Mouse (Mus musculus): ENCODE measurements at regions not wholly inside any gene's neighbourhood (a gene's known extent, or its start where the extent isn't known, plus 50 kb on each side); places are given as distances from the start of the nearest gene placed in this dataset.

- no peak for DNase-seq
Measured at GRCm38 (mm10) chr14:80249882-80250281, 266.0 kb downstream of the Olfm4 start.

DNA sequence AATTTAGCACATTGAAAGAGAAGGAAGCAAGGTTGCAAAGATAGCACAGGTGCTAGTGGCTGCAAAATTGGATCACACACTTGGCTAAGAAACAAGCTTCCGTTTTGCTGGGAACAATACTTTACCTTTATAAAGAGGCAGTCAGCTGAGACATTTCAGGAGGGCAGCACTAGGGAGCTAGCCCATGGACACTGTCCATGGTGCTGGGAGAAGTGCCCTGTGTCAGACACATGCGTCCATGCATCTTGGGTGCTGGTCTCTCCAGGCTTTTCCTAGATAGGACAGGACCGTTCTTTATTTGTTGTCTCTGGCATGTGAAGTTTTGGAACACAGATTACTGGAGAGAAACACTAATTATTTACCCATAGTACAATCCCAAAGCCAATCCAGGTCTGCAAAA lies 273.2 kb downstream of the Olfm4 start:
- DNase-seq: no peak

DNA sequence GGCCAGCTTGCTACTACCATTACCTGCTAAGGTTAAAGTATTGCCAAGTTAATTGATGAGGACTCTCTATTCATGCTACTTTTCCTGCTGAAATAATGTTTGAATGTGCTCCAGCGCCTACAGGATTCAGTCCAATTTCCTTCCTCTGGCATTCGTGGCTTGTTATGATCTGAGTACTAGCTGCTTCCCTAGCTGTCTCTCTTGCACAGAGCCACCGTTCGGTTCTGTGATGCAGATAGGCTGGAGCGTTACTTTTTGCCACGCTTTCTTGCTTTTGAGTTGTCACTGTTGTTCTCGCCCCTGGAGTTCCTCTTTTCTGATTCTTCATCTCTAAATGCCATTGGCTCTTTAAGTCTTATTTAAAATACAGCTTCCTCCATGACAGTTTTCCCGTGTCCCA lies 279.3 kb downstream of the Olfm4 start:
- no peak for DNase-seq

DNA sequence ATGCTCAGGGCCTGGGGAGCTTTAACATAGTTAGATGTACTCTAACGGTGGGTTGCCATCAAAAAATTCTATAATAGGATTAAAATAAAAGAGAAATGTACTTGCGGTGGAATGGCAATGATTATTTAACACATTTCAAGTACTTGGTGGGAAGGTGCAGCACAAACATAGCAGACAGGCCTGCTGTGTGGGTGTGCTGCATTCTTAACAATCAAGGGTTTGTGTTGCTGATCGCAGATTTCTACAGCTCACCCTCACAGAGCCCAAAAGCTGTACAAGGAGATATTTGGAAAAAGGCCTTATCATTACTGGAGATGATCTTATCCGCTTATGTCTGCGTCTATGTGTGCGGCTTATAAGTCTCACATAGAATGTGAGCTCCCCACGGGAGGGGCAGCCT lies 281.2 kb downstream of the Olfm4 start:
- no peak for DNase-seq

DNA sequence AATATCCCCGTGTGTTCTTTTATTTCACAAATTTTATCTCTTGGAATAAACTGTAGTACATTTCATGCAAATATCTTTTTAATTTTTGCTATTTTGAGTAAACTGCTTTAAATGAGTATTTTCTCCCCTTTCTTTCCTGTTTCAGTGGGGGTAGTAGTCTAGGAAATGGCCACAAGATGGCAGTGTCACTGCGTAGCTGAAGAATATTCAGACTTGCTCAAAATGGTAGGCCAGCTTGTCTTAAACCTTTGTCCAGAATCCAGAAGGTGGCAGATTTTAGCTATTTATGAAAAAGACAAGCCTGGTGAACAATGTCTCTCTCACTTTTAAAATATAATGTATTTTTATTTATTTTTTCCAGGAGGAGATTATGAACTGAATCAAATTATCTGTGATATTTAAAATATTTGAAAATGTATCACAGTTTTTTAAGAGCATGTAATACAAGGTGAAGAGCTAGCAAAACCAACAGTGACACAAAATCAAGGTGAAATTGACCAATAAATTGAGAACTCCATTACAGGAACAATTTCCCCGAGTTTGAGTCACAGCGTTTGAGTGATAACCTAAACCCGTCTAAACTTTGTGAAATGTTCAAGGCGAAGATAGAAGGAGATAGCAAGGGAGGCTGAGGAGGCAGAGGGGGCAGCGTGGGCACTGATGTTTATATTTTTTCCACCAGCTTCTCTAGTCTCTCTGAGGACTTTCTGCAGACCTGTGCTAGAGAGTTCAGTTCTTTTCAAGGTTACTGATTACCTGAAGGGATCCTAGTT lies 285.5 kb downstream of the Olfm4 start:
- no peak for DNase-seq

- no peak for DNase-seq
Measured at GRCm38 (mm10) chr14:80270063-80270462, 286.2 kb downstream of the Olfm4 start.

- DNase-seq: no peak
Measured at GRCm38 (mm10) chr14:80280188-80280587, 296.3 kb downstream of the Olfm4 start.

DNA sequence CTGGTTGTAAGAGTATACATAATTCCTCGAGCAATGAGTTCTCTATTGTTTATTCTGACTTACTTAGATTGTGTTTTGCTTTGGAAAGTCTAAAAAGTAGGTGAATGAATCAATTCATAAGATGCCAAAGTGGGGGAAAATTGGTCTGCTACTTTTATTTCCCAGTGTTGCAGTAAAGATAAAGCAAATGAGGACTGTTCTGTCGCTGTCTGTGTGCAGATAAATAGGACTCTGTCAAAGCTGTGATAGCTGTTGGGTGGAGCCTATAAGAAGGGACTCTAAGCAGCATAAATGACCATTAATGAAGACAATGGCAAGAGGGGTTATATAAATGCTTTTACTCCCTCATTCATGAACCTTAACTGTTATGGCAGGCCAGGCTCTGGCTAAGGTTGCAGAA lies 299.8 kb downstream of the Olfm4 start:
- DNase-seq: no peak

DNA sequence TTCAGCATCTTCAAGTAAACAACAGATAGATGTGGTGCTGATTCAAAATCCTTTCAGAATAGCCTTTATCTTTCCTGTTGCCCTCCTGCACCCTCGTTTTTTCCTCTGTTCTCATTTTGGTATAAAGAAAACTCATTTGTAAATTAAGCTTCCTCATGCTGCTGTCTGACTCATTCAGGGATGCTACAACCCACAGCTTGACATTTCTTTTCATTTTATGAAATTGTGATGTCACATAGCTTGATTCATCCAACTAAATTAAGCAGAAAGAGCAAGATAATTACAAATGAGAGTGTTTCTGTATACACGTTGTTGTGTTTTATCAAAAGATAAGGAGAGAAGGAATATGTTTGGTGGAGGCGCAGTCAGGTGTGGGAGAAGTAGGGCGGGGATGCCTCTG lies 307.5 kb downstream of the Olfm4 start:
- DNase-seq: no peak

GRCm38 (mm10) chr14:80293378-80293777 lies 309.5 kb downstream of the Olfm4 start:
- DNase-seq: no peak

GRCm38 (mm10) chr14:80329651-80330050 lies 345.8 kb downstream of the Olfm4 start:
- no peak for DNase-seq

- DNase-seq: no peak
Measured at GRCm38 (mm10) chr14:80362024-80362622, 378.2 kb downstream of the Olfm4 start.

DNA sequence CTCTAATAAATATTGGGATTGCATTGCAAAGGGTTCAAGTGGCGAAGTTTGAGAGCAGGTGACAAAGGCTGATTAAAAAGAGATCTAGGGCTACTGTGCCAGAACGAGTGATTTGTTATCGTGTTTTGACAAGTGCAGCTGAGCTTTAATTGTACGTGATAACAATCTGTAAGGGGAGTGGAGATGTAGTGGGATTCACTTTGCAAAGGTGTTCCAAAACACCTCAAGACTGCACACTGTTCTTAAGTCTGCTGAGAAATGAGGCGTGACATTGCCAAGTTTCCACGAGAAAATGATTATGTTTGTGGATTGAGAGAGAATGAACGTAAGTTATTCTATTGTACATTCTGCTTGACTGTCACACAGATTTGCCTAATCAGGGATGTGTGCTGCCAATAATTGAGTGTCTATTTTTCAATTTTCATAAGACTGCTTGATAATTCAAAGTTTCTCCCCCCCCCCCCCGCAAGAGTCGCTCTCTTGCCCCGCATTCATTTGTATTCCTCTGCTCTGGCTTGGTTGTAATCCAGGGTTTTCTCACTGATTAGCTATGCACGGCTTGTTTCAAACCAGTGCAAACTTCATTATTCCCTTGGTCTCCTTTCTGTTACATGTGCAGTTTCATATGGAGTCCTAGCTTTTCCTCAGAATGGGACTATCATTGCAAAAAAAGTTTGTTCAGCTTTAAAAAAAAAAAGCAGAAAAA lies 385.7 kb downstream of the Olfm4 start:
- no peak for DNase-seq

DNA sequence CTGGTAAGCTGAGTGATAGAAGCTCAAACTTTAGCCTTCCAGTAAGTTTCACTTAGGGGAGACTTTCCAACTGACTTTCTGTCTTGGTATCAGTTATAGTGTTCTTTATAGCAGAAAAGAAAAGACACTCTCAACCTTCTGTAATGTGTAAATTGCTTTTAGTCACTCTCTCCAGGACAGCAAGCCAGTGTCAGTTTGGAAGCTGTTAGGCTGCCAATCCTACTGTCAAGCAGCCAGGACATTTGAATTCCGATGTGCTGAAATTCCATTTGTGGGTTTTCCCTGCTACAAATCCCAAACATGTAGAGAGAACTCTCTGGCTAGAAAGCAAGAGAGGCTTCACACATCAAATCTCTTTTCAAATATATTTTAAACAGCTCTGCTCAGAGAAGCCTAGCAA lies 390.4 kb downstream of the Olfm4 start:
- DNase-seq: no peak

GRCm38 (mm10) chr14:80377064-80377463 lies 393.2 kb downstream of the Olfm4 start:
- no peak for DNase-seq

GRCm38 (mm10) chr14:80391418-80391817 lies 407.5 kb downstream of the Olfm4 start:
- no peak for DNase-seq

DNA sequence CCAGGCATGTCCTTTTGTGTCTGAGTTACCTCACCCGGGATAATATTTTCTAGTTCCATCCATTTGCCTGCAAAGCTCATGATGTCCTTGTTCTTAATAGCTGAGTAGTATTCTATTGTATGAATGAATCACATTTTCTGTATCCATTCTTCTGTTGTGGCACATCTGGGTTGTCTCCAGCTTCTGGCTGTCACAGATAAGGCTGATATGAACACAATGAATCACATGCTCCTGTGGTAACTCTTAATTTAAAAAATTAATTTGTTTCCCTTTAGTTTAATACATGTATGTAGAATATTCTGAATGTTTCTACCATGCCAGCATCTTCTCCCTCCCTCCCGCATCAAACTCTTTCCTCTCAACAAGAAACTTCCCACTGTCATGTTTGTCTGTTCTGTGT lies 424.4 kb downstream of the Olfm4 start:
- no peak for DNase-seq

DNA sequence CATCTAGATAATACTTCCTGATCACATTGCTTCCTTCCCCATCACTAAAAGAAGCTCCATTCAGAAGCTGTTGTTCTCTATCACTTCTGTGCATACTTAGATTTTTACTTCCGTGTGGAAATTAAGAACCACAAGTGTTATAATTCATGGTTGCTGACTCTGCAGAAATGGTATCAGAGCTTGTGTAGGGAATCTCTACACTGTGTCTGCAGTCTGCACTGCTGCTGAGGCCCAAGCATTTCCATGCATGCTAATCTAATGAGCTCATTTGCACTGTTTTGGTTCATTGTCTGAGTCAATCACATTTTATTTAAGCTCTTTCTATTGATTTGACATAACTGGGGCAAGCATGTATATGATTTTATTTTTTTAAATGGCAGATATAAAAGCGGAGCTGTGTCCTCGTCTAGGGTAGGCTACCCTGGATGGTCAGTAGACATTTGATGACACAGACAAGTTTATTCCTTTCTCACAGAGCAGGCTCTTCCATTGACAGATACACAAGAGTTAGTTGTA lies 435.0 kb downstream of the Olfm4 start:
- DNase-seq: no peak

DNA sequence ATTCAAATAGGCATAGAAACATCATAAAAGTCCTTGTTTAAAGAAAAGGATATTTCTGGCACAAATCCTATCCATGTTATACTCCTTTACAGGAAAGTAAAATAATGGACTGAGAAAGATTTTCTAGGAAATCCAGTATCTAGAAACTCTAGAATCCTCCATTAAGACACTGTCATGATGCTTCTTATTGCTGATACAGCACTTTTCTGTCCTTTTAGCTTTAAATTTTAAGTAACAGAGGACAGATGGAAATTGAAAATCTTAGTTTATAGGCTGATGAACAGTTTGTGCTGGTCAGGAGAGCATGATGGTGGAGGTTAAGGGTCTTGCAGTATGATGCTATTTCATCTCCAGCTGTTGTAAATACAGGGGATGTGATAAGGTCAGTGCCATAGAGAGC lies 459.9 kb downstream of the Olfm4 start:
- DNase-seq: no peak

DNA sequence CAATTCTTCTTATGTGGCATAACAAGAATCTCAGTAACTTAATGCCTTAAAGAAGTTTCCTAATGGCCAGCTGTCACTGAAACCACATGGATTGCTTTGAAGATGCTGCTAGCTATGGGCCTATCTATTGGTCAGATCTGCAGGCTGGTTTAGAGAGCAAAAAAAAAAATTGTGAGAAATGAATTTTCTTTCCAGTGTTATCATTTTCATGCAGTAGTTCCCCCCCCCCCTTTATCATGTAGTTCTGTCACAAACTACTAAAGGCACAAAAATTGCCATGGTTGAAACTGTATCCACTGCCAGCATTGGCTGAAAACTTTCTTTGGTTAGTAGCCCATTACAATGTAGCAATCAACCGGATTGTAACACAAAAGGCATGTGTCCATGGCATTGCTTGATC lies 487.6 kb downstream of the Olfm4 start:
- no peak for DNase-seq

- DNase-seq: no peak
Measured at GRCm38 (mm10) chr14:80479918-80480317, 496.0 kb downstream of the Olfm4 start.

DNA sequence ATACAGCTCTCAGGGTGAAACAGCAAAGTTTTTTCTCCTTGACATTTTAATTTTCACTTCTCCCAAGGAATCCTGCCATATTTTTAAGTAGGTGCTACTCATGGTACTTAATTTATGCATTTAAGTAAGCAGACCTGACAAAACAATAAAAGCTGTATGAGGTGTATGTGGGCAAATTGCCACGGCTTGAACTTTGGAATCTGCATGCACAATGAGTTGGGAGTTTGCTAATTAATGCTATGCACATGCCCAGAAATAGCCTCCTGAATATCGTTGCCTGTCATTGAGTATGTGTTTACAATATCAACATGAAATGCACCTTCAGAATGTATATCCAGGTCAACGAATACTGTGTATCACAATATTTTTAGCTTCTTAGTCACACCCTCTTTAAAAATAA lies 498.9 kb downstream of the Olfm4 start:
- no peak for DNase-seq

DNA sequence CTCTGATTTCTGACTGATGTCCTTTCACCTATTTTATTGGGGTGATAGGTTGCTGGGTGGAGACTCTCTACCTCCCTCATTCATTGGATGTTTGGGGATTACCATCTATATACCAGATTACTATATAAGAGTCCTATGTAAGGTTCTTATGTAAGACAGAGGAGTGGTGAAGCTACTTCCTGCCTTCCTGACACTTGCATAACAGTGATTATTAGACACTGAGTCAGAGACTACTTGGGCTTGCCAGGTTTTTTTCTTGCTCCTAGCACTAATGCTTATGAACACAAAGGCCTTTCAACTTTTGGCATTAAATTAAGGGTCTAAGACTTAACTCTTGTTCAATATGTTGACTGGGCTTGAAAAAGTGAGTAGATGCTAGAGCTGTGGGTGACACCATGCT lies 500.4 kb downstream of the Olfm4 start:
- no peak for DNase-seq

GRCm38 (mm10) chr14:80485149-80485548 lies 501.3 kb downstream of the Olfm4 start:
- no peak for DNase-seq

Measured in thymus, postnatal 25 days (tissue).